Mouse (Mus musculus): ENCODE measurements around the gene Ppara.

- no peak for TF ChIP-seq CTCF (IDR thresholded peaks at IDR 0.05; ENCODE audit: borderline replicate concordance, insufficient read depth, low read length)
- TF ChIP-seq POLR2A (IDR thresholded peaks at IDR 0.05; ENCODE audit: low read depth, low read length): no peak
These were observed 21.4 kb upstream of the Ppara start for GRCm38 (mm10) chr15:85713417-85713816.
